Mouse (Mus musculus): Measurements from ENCODE around the gene Tbkbp1.

GRCm38 (mm10) chr11:97188643-97188955 is 37.3 kb upstream of the Tbkbp1 start:
- TF ChIP-seq POLR2A (IDR thresholded peaks at IDR 0.05; ENCODE audit: borderline replicate concordance, control insufficient read depth, low read depth, low read length) (no peak), CTCF (IDR thresholded peaks at IDR 0.05; ENCODE audit: control insufficient read depth, insufficient read depth, low read length) (no peak)
